Mouse (Mus musculus) ES-Bruce4 (cell line): ENCODE results near the gene Tcp1.

Experiments
- CTCF ChIP-seq: IDR thresholded peaks from one replicate; pipeline ENCODE4 v1.8.1; 2011; ENCODE audit warnings: low read depth, low read length
- POLR2A ChIP-seq: IDR thresholded peaks from one replicate; pipeline ENCODE4 v1.8.1; 2011; ENCODE audit warnings: low read length; ENCODE audit not compliant: insufficient read depth

GRCm38 (mm10) chr17:12938077-12938476 lies 22.6 kb downstream of the Tcp1 start:
- no peak for TF ChIP-seq POLR2A
- no peak for TF ChIP-seq CTCF
